Mouse (Mus musculus): ENCODE measurements around the gene Gtsf1. TPM values are rescaled to one million over a fixed set of nuclear protein-coding genes. Genes with fewer than 3 reads are reported as not detected.
A peak's percentile ranks its signal among the peaks of the same experiment; 100 is the strongest.

Gene Gtsf1
- total RNA-seq, 2 experiments from 2014 or later: not detected

DNA sequence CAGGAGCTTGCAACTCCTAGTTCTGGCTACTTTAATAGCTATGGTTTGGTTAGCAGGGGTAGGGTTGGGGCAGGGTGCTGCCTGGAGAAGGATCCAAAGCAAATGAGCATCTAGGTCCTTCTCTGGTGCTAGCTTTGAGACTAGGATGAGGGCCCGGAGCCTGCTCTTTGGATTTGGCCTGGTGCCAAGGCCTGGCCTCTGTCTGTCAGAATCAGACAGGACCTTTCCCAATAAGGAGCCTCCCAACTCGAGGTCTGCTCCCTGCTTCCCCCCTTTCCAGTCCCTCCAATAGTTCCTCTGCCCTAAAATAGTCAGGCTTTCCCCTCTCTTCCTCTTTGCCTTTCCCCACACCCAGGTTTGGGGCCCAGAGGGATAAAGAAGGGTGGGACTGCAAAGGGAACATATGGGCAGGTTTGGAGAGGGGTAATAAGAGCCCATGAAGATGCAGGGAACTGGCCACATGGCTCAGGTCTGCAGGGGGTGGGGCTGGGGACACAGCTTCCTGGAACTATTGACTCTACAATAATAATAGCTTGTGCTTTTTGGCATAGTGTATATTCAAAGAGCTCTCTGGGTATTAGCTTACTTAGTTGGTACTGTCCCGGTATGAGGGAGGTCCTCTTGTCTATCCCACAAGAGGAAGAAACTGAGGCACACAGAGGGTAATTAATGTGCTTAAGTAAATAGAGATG is 51.5 kb downstream of the Gtsf1 start:
- DNase-seq (ENCODE audit: low spot score in 2 of 2): no peak

DNA sequence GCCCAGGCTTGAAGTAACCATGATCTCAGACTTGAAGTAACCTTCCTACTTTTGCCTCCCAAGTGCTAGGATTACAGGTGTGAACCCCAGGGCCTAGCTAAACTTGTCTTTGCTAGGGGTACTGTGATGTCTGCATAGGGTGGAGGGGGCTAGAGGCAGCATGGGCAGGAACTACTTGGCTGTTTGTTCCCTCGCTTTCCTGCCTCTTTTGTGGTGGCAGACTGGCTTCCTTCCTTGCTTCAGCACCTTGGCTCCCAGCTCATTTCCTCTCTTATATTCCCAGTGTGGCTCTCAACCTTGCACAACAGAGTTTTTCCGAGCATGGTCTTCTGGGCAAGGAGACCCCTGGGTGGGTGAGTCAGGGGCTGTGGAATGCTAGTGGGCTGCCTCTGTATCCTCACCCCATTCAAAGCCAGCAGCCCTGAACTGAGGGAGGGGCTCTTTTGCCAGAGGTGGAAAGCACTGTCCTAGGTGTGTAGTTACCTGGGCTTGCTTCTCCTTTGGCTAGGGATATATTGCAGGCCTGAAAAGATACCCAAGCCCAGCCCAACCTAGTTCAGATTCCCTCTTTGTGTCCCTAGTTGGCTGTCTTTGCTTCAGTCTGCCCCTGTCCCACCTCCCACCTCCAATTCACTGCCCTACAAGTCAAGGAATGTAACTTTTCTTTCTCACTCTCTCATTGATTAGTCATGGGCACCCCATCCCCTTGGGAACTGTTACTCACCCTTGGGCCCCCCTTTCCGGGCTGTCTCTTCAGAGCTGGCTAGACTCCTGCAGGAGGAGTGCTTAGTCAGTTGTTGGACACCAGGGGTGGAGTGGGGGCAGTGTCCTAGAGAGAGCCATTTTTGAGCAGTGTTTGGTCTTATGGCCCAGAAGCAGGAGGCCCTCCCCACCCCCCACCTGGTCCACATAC is 52.3 kb downstream of the Gtsf1 start:
- no peak for DNase-seq (ENCODE audit: low spot score in 2 of 2)

DNA sequence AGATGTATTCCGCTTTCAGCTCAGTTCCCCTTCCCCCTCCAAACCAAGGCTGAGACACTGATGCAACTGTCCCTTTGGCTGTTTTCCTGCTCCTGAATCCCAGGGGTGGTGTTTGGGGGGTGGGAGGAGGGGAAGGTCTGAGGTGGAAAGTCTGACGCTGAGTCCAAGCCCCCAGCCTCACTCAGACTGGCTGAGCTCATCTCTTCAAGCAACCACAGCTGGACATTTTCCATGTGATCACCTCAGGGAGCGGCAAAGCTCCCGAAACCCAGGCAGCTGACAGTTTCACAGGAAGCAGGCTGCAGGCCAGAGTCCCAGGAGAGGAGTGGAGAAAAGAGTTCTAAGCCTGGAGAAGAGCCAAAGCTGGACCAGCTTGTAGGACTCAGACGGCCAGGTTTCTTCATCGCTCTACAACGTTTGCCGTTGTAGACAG is 53.4 kb downstream of the Gtsf1 start:
- no peak for DNase-seq (ENCODE audit: low spot score in 2 of 2)

DNA sequence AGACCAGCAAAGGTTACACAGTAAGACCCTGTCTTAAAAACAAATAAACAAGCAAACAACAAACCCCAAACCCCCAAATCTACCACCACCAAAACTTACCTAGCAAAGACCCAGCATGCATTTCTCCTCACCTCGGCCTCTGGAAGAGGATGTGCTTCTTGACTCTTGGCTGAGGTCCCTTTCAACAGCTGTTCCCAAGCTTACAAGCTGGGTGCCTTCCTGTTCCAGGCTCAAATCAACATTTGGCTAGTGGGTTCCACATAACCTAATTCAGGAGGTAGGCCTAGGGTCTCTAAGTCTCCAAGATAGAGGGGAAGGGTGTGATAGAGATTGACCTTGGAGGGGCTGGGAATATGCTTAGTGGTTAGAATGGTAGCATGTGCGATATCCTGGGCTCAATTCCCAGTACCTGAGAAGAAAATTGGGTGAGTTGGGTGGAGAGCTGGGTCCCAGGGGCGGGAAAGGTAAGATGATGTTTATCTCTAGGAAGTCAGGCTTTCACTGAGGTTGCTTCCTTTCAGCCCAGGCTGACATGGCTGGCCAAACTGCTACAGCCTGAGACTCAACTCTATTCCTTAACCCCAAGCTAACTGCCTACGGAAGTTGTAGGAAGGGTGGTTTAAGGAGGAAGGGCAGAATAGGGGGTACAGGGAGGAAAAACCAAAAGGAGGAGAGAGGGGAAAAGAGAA is 55.0 kb downstream of the Gtsf1 start:
- DNase-seq (ENCODE audit: low spot score in 2 of 2): no peak

DNA sequence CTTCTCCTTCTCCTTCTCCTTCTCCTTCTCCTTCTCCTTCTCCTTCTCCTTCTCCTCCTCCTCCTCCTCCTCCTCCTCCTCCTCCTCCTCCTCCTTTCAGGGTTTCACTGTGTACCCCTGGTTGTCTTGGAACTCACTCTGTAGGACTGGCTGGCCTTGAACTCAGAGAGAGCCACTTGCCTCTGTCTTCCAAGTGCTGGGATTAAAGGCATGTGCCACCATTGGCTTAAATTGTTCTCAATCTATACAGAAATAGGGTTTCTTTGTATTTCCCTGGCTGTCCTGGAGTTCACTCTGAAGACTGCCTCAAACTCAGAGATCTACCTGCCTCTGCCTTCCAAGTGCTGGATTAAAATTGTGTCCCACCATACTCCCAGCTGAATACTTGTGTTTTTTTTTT is 57.8 kb downstream of the Gtsf1 start:
- no peak for DNase-seq (ENCODE audit: low spot score in 2 of 2)

DNA sequence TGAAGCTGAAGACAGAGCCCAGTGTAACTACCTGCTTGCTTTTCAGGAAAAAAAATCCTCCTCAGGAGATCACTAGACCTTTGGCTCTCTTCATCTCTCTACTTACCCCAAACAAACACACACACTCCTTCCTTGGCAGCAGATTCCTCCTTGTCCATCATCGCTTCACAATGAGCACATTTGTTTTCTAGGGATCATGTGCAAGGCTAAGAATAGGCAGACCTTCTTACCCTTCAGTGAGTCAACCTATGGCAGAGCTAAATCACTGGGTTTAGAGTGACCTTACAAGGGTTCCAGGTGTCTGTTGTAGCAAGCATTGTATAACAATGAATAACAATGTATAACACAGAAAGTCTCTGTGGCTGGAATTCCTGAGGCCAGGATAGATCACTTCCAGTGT is 58.5 kb downstream of the Gtsf1 start:
- DNase-seq (ENCODE audit: low spot score in 2 of 2): no peak

DNA sequence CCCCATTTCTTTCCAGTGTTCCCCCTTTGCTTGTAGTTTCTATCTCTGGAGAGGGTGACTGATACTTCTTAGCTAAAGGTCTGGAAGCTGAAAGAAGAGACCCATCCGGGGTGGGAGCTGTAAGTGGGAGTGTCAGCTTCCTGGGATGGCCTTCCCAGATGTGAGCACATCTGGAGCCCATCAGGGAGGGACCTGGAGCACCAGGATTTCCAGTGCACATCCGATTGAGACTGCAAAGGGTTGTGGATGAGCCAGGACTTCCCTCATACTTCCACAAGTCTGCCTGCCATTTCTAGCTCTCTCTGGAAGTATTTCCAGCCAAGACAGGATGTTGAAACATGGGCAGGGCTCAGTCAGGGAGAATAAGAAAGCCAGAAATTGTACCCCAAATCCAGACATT is 59.1 kb downstream of the Gtsf1 start:
- DNase-seq (ENCODE audit: low spot score in 2 of 2): no peak

DNA sequence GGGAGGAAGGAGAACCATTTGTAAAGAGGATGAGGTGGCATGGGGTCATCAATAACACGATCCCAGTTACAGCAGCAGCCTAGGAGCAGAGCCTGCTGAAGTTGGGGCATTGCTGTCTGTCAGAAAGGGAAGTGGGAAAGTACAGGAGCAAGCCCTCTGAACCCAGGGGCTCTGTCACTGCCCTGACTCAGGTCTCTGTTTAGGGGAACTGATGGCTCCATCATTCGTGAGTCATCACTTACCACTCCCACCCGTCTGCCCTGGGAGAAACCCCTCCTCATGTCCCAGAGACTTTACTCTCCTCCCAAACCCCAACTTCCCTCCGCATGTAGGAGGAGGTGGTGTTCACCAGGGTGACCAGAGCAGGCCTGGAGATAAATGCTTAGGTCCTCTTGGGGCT is 59.8 kb downstream of the Gtsf1 start:
- no peak for DNase-seq (ENCODE audit: low spot score in 2 of 2)

DNA sequence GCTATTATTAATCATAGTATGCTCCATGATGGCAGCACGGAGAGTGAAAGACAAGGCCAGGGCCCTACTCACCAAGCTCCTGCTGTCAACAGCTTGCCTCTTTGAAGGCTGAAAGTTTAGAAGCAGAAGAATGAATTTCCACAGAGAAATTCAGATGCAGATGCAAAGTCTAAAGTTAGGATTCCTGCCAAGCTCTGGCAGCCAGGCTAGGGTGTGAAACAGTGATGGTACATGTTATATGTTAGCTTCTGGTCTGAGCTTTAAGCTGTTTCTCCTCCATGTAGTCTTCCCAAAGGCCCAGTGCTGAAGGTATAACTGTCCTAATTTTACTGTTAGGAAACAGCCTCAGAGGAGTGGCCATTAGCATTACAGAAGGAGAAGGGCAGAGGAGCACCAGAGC is 61.1 kb downstream of the Gtsf1 start:
- no peak for DNase-seq (ENCODE audit: low spot score in 2 of 2)

DNA sequence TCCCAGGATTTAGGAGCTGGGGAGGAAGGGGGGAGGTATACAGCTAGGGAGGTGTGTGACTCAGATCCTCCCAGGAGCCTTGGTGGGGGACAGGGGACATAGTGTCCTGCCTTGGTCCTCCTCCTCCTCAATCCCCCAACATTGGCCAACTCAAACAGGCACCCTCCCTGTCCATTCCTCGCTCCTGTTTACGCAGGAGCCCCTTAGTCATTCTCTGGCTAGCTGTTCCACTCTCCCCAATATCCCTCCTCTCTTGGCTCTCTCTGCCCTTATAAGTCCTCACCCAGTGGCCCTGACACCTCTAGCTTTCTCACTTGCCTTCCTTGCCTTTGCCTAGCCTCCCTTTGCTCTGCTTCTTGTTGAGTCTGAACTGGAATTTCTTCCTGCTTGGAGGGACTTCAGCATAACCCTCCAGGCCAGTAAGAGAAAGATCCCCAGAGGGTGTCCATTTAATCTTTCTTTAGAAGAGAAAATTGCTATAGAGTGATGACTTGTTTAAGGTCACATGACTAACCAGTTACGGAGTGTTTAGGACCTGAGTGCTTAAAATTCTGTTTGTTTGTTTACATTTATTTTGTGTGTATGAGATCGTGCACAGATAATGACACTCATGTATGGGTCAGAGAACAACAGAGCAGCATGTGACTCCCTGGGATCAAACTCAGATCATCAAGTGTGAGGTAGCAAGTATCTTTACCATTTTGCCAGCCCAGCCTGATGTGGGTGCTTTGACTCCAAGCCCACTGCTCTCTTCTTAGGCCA is 61.9 kb downstream of the Gtsf1 start:
- DNase-seq (ENCODE audit: low spot score in 2 of 2): no peak

DNA sequence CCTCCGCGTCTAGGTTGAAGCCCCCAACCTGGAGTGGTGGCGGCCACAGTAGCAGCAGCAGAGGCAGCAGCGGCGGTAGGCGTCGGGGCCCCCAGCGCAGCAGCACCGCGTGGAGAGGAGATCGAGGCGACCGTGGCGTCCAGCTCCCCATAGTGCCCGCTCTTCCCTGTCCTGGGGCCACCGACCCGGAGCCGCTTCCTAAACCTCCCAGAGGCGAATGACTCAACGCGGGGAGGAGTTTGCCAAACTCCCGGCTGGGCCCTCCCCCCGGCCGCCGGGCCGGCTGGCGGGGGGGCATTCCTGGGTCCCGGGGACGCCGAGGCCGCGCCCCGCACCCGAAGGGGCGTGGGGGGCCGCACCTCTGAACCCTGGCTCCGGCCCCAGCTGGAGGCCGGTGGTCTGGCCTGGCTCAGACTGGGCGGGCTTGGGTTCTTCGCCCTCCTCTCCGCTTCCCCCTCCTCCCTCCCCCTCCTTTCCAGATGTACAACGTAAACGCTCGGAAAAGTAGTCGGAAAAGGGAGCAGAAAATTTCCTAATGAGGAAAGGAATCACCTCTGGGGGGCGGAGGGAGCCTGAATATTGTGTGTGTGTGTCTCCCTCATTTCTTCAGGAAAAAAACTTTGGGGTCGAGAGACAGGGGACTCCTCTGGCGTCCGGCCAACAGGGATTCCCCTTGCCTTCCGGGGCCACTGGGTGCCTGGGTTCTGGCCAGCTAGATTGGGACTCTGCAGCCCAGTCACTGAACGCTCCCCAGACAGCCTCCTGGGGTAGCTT is 63.7 kb downstream of the Gtsf1 start, which contains the start of gene Itga5:
Itga5 (minus strand) TSS at position 388 of the 774 bp plus-strand sequence.
- DNase-seq (ENCODE audit: low spot score in 2 of 2): no peak

DNA sequence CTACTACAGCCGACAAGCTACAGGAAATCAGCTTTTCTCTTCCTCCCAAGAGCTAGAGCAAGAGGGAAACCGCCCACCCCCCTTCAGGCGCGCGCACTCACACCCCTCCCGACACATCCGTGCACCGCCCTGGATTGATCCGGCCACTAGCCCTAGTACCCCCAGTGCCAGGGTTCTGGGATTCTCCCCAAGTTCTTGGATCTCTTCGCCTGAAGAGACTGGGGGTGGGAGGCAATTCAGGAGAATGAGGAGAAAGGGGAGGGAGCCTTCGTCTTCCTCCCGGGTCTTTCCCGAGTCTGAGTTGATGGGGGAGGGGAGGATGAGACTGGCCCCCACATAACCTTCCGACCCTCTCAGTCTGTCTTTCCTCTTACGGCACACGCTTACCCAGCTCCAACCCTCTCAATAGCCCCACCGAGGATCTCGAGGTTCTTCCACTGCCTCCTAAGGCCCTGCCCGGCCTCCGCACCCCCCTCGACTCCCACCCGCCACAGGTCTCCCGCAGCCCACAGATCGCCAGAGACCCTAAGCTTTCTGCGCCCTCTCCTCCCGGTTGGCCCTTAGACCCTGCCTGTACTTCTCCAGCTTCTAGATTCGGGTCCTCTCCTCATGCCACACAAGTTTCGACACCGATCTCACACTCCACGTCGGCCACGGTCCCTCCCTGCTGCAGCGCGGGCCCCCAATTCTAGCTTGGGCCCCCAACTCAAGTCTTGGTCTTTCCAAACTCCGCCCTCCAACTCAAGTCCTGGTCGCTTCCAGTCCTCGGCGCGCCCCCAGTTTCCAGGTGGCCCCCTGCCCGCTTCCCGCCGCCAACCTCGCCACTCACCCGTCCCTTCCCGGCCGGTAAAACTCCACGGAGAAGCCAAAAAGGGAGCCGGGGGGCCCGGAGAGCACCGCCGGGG is 64.5 kb downstream of the Gtsf1 start:
- no peak for DNase-seq (ENCODE audit: low spot score in 2 of 2)

DNA sequence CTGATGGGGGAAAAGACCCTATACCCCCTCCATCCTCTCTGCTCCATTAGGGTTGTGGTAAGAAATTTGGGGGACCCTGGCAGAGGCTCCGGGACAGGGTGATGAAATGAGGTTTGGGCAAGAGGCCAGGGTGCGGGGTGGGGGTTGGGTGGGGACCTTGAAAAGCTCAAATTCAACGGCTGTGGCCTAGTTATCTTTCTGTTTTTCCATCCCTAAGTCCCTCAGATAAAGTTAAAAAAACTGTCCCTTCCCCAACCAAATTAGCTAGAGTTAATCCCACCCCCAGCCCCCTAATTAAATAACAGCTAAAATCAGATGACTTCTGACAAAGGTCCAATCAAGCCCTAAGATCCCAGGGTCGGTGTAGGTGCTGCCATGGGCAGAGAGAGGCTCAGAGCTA is 65.5 kb downstream of the Gtsf1 start:
- no peak for DNase-seq (ENCODE audit: low spot score in 2 of 2)

DNA sequence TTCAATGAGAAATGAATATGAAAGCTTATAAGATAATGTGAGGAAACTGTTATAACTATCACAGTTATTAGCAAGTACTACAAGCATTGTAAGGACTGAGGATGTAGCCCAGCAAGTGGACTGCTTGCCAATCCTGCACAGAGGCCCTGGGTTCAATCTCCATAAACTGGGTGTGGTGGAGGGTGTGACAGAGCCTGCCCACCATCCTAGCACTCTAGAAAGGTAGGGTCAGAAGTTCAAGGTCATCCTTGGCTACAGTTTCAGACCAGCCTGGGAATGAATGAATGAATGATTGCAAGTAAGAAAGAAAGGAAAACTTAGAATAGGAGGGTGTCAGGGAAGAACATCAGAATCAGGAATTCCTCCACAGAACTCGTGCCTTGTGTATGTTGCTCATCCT is 66.5 kb downstream of the Gtsf1 start:
- no peak for DNase-seq (ENCODE audit: low spot score in 2 of 2)

DNA sequence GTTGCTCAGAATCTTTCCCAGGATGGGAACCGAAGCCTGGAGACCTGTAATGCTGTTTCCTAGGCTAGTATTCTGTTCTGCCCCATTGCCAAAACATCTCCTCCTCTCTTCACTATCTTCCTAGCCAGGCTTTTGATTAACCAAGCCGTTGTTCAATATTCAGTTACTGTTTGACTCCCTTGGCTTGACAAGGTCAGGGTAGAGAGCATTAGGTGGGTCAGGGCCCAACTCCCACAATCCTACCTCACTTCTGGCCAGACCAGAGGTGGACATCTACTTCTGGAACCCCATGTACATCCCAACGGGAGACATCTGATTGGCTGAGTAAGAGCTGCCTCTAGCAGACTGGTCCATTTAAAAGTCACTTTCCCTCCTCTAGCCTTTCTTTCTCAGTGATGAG is 67.3 kb downstream of the Gtsf1 start:
- DNase-seq (ENCODE audit: low spot score in 2 of 2): no peak

DNA sequence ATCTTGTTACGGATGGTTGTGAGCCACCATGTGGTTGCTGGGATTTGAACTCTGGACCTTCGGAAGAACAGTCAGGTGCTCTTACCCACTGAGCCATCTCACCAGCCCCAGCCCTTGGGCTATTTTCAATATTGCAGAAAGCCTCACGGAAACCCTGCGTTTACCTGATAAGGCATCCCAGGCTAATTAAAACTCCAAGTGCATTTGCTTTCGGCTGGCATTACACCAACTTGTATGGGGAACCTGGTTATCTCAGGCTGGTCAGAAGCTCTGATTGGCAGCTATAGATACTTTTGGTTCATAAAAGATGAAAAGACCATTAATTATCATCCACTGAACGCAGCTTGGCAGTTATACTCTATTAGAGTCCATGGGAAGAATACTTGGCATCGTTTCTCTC is 67.9 kb downstream of the Gtsf1 start:
- no peak for DNase-seq (ENCODE audit: low spot score in 2 of 2)

DNA sequence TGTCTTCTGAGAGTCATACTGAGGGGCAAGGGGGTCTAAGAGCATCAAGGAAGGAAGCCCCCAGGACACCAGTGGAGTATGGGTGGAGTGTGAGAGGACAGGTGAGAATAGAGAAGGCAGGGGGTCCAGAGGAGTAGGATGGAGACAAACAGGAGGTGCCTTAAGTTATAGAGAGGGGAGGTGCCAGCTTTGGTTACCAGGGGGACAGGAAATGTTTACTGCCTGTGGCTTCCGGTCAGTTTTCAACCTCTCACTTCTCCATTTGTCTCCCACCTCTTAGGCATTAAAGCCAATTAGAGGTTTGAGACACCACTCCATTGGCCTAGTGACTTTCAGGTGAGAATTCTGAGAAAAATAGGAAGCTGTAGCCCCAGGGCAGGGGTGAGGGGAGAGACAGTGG is 69.0 kb downstream of the Gtsf1 start:
- DNase-seq (ENCODE audit: low spot score in 2 of 2): no peak

DNA sequence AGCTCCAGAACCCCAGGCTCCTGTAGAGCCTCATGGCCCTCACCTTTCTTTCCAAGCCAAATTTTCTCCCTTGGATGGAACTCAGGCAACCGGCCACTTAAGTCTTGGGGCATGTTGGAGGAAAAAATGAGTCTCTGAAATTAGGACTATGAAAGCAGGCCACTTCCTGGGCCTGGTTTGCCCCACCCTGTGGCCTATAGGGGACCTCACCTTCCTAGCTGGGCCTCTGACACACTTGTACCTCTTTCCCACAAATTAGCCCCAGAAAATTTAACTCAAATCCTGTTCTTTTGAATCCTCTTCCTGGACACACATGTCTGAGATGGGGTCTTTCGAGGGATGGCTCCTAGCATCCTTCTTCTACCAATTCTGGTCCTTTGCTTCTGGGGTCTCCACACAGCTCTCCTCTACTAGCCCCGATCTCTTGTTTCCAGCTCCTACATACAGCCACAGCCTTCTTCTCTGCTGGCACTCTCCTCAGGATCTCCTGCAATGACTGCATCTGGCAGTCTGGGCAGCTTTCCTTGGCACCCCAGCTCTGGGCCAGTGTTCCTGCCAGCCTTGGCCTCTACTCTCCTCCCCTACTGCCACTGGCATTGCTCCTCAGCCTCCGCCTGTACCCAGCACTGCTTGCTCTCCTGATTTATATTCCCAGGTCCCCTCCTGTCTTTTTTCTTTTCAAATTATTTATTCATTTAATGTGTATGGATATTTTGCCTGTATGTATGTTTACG is 70.2 kb downstream of the Gtsf1 start:
- DNase-seq (ENCODE audit: low spot score in 2 of 2): peak in 1 of 2 experiments; percentile 71

DNA sequence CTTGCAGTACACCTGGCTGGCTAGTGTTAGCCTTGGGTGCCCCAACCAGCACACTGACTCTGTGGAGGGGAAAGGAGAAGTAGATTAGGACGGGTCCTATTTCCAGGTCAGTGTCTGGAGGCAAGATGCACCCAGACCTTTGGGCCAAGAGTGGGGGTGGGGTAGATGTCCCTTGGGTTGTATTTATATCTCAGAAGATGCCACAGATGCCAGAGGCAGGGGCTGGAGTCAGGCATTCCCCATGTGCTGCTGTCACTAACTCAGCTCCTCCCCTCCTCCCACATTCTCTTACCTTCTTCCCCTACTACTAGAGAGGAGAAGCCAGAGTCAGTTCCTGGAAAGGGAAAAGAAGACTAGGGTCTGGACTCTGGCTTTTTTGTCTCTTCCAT is 71.2 kb downstream of the Gtsf1 start:
- no peak for DNase-seq (ENCODE audit: low spot score in 2 of 2)
